Mouse (Mus musculus) liver, embryonic 13.5 days (tissue): ENCODE measurements around the gene Thumpd3. TPM values are rescaled to one million over a fixed set of nuclear protein-coding genes. Genes with fewer than 3 reads are reported as not detected.

Experiments
- ATAC-seq: fragments of 200-750 bp; cut with Nextera tagmentation; 2 replicates; pipeline ENCODE4 v1.8.0; 2017; ENCODE audit warnings: low read depth, mild to moderate bottlenecking, moderate number of reproducible peaks, moderate library complexity
- DNase-seq: peaks from one replicate; pipeline ENCODE4 v3.0.0; 2022
- H3K27ac ChIP-seq: fragments of 300-500 bp; sonication (generic); 2 replicates; pipeline ENCODE4 v1.5.1; 2015; ENCODE audit warnings: moderate library complexity, mild to moderate bottlenecking, inconsistent platforms
- H3K27me3 ChIP-seq: fragments of 300-500 bp; sonication (generic); 2 replicates; pipeline ENCODE4 v1.6.1; 2015; ENCODE audit warnings: mild to moderate bottlenecking, inconsistent platforms
- H3K36me3 ChIP-seq: fragments of 300-500 bp; sonication (generic); 2 replicates; pipeline ENCODE4 v1.6.1; 2015; ENCODE audit warnings: mild to moderate bottlenecking, inconsistent platforms
- H3K4me1 ChIP-seq: fragments of 300-500 bp; sonication (generic); replicated peaks from 2 replicates; pipeline ENCODE4 v1.6.1; 2015; ENCODE audit warnings: inconsistent platforms
- H3K4me2 ChIP-seq: fragments of 300-500 bp; sonication (generic); 2 replicates; pipeline ENCODE4 v1.6.1; 2015; ENCODE audit warnings: inconsistent platforms, mild to moderate bottlenecking, moderate library complexity
- H3K4me3 ChIP-seq: fragments of 300-500 bp; sonication (generic); replicated peaks from 2 replicates; pipeline ENCODE4 v1.5.1; 2015; ENCODE audit warnings: mild to moderate bottlenecking, inconsistent platforms
- H3K9ac ChIP-seq: fragments of 300-500 bp; sonication (generic); 2 replicates; pipeline ENCODE4 v1.6.1; 2015; ENCODE audit warnings: mild to moderate bottlenecking, inconsistent platforms
- H3K9me3 ChIP-seq: fragments of 300-500 bp; sonication (generic); replicated peaks from 2 replicates; pipeline ENCODE4 v1.6.1; 2016; ENCODE audit warnings: inconsistent platforms
- WGBS: fragments of 180-500 bp; shearing (Covaris S2); methylation state at CpG from one replicate; pipeline ENCODE4 v1.1.7; 2015; ENCODE audit not compliant: insufficient replicate concordance; 5-methylcytosine and 5-hydroxymethylcytosine counted together
- polyA plus RNA-seq: library from polyadenylated mRNA; unstranded; fragments of >200 nt; fragmentation: Nextera tagmentation; extraction: Ambion mirVana; gene quantifications from 2 replicates; pipeline ENCODE4 v1.2.1, GENCODE M21; 2015

Thumpd3 gene
- polyA plus RNA-seq, 1 experiment from 2014 or later: 43.8 TPM

DNA sequence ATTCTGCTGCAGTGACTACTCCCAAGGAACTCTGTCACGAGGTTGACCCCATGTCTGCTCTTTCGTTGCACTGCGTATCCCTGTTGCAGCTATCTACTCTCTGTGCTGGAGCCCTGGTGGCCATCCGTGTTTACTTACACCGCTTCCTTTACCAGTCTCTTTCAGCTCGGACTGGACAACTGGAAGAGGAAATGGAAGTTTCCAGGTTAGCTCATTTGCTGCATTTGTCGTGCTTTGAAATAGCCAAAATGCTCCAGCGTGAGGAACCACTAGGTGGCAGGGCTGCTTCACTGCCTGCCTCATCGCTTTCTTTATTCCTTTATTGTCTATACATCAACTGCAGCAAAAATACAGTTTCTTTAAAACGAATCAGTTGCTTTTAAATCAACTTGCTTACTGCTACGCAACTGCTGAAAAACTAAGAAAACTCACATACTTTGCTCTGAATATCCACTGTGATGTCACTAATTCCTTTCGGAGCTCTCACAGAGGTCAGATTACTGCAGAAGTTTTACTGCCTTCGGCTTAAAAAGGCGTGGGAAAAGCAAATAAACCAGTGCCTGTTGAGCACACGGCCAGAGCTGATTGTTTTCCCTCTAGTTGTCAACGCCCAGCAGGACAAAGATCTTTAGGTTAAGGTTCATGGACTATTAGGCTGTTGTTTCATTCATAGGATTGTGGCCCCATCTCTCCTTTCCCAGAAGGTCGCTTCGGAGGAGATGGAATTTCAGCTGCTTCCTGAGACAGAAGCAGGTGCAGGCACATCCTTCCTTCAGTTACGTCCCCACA lies 7.9 kb upstream of the Thumpd3 start:
- ATAC-seq (no peak; the same call in 1 of the 2 replicates), DNase-seq (peak; percentile 37)
- H3K27ac ChIP-seq: peak overlapping the region; percentile 60

DNA sequence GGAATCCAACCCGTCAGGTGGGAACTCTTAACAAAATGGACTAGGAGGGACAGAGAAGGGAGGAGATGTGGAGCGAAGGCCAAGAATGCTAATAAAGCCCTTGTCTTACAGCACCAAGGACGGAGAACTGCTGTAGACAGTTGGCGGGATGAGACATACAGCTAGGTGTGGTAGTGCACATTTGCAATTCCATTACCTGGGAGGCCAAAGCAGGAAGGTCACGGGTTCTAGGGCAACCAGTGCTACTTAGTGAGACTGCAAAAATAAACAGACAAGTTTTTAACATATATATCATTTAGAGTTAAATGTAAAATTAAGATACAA lies 7.3 kb upstream of the Thumpd3 start:
- Histone ChIP-seq H3K4me1 (peaks cover 42% of the 10 kb centered on the region), H3K4me2 (peak overlapping the region; percentile 49), H3K9ac (no peak overlapping the region), H3K9me3 (no peaks in the 10 kb centered on the region), H3K27me3 (no peaks in the 10 kb centered on the region), H3K27ac (peak overlapping the region; percentile 60), H3K36me3 (no peaks in the 10 kb centered on the region), H3K4me3 (0 out of 2 replicates have a peak overlapping the region, but pooled peaks have one; percentile 1)
- WGBS: 64% methylated on average over 5 of the region's 5 CpGs
- DNase-seq (no peak), ATAC-seq (no peak)

More for the DNA sequence above, 7.9 kb upstream of the Thumpd3 start:
- WGBS: 17% methylated on average over 19 of the region's 19 CpGs
- Histone ChIP-seq H3K4me2 (peak overlapping the region; percentile 49), H3K9me3 (no peaks in the 10 kb centered on the region), H3K4me1 (peaks cover 36% of the 10 kb centered on the region), H3K4me3 (peak overlapping the region; percentile 1; the same call in 1 of the 2 replicates), H3K36me3 (no peaks in the 10 kb centered on the region), H3K9ac (peak overlapping the region; percentile 36; the same call in 1 of the 2 replicates), H3K27me3 (no peaks in the 10 kb centered on the region)

DNA sequence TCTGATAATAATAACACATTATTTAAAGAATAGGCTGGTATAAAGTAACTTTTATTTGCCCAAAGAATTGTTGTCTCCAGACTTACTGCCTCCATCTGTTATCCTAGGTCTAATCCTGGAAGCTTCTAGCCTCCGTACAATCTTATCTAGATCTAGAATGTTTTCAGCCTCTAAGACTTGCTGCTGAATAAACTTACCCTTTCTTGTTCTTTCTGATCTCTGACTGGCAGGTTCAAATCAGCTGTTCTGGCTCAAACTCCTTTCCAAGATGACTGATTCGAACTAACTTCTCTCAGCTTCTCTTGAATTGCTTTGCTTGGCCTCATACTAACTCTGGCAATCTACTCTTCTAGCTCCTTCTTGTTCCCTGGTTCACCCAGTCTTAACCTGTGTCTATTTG lies 5.7 kb upstream of the Thumpd3 start:
- Histone ChIP-seq H3K27ac (peak overlapping the region; percentile 83), H3K27me3 (no peaks in the 10 kb centered on the region), H3K4me3 (no peak overlapping the region), H3K9ac (no peak overlapping the region), H3K4me1 (peaks cover 56% of the 10 kb centered on the region), H3K36me3 (no peaks in the 10 kb centered on the region), H3K4me2 (no peak overlapping the region), H3K9me3 (no peaks in the 10 kb centered on the region)
- no peak for ATAC-seq
- DNase-seq: no peak
- 54% methylated on average over 2 of the region's 2 CpGs for WGBS

DNA sequence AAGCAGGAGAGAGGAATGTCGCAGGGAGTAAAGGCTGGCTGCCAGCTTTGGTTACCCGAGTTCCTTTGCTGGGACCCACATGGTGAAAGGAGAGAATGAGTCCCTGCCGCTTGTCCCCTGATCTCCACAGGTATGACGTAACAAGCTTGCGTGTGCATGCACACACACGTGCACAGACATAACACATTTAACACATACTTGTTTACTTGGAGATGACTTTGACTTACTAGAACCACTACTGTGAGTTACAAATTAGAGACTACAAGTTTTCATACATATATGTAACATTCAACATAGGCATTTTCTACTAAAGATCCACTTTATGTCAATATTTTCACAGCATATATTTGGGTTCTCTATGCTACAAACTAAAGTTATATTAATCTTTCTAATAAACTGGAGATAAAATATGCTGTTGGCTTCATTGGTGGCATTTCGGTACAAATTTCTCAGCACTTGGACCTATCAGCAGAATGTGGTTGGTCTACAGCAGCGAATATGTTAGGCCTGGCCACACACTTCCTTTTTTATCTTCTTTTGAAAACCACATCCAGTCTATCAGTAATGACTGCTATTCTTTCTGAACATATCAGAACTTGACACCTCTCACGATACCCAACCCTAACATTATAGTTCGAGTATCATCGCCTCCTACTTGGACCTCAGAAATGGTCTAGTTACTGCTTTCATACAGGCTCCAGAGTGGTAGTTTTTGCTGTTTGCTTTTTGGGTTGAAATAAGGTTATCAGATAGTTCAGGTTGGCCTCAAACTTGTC lies 4.6 kb upstream of the Thumpd3 start:
- Histone ChIP-seq H3K4me3 (no peak overlapping the region), H3K36me3 (no peaks in the 10 kb centered on the region), H3K27me3 (no peaks in the 10 kb centered on the region), H3K9me3 (no peaks in the 10 kb centered on the region), H3K4me2 (0 out of 2 replicates have a peak overlapping the region, but pooled peaks have one; percentile 11), H3K9ac (no peak overlapping the region), H3K27ac (peak overlapping the region; percentile 83), H3K4me1 (peaks cover 60% of the 10 kb centered on the region)
- ATAC-seq: peak; percentile 19
- no peak for DNase-seq
- 28% methylated on average over 11 of the region's 11 CpGs for WGBS

DNA sequence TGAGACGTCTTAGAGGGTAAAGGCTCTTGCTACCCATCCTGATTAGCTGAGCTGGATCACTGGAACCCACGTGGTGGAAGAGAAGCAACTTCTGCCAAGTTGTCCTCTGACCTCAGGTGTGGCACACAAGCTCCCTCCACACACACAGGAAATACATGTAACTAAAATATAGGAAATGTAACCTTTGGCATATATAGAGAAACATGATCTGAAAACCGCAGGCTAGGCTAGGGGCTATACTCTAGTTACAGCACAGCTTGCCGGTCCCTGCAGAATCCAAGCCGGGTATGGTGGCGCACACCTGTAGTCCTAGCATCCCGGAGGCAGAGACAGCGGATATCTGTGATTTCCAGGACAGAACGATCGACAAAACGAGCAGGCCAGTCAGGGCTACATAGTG lies 450 bp upstream of the Thumpd3 start:
- peaks cover 72% of the 10 kb centered on the region for H3K4me1 ChIP-seq
- H3K9ac ChIP-seq: peak overlapping the region; percentile 90
- WGBS: 1% methylated on average over 11 of the region's 11 CpGs
- peak overlapping the region; percentile 94 for H3K4me2 ChIP-seq
- H3K36me3 ChIP-seq: peaks cover 16% of the 10 kb centered on the region
- peak overlapping the region; percentile 94 for H3K27ac ChIP-seq
- H3K27me3 ChIP-seq: no peaks in the 10 kb centered on the region
- H3K9me3 ChIP-seq: no peaks in the 10 kb centered on the region
- ATAC-seq: peak; percentile 5
- peak overlapping the region; percentile 77 for H3K4me3 ChIP-seq
- no peak for DNase-seq

DNA sequence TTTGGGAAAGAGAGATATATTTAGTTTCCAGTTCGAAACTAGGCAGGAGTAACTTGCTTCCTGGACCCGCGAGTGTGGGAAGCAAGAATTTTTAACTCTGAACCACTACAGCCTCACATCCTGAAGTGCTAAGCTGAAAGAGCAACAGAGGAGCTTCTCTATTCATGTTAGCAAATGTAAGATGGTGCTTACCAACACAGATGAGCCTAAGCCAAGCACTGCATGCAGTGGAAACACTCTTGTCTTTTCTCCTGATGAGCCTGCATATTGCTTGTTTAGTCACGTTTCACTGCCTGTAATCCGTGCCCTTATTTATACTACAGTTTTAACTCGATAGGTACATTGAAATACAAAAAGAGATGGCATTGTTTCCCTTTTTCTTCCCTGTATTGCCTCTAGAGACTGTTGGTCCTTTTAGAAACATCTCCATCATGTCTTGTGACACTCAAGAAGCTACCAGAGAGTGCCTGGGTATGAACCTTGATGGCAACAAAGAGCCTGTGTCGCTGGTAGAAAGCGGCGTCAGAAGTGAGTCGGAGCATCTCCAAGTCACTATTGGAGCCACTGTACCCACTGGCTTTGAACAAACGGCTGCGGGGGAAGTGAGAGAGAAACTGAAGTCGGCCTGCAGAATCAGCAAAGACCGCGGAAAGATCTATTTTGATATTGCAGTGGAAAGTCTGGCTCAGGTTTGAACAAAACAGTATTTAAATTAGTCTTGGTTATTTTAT lies 1.2 kb downstream of the Thumpd3 start:
- 18% methylated on average over 15 of the region's 15 CpGs for WGBS
- Histone ChIP-seq H3K27ac (peak overlapping the region; percentile 94), H3K4me2 (peak overlapping the region; percentile 94), H3K9ac (peak overlapping the region; percentile 90), H3K4me1 (peaks cover 57% of the 10 kb centered on the region), H3K4me3 (peak overlapping the region; percentile 77), H3K9me3 (no peaks in the 10 kb centered on the region), H3K36me3 (peaks cover 28% of the 10 kb centered on the region), H3K27me3 (no peaks in the 10 kb centered on the region)
- ATAC-seq: no peak
- DNase-seq: no peak

DNA sequence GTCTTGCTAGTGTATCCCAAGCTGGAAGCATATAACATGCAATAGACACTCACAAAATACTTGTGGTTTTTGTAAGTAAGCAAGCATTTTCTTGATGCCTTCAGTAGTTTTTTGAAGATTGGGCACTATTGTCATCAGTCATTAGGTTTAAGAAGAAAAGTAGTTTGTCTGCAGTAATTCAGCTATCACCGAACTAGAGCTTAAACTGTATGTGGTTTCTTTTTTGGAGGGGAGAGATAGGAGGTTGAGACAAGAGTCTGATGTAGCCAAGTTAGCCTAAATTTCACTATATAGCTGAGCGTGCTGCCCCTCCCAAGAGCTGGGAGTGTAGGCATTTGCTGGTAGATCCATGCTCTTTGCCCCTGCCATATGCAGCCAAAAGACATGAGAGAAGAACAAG lies 2.3 kb downstream of the Thumpd3 start:
- DNase-seq (no peak), ATAC-seq (no peak)
- no peaks in the 10 kb centered on the region for H3K27me3 ChIP-seq
- no peaks in the 10 kb centered on the region for H3K9me3 ChIP-seq
- H3K9ac ChIP-seq: peak overlapping the region; percentile 90
- H3K4me3 ChIP-seq: peak overlapping the region; percentile 77
- H3K4me2 ChIP-seq: peak overlapping the region; percentile 94
- H3K27ac ChIP-seq: peak overlapping the region; percentile 55
- peaks cover 57% of the 10 kb centered on the region for H3K4me1 ChIP-seq
- peaks cover 36% of the 10 kb centered on the region for H3K36me3 ChIP-seq
- 47% methylated on average over 2 of the region's 2 CpGs for WGBS

DNA sequence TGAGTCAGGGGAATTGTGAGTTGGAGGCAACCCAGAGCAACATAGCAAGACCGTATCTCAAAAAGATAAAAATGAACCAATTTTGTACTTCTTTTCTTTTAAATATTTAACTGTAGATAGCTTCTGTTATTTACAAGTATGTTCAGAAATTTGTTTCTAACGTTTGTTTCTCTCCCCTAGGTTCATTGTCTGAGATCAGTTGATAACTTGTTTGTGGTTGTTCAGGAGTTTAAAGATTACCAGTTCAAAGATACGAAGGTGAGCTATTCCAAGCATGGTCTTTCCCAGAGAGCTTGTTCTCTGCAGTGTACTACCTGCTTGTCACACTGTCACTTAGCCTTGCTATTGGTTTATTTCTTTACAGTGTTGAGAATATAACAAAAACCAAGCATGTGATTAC lies 3.1 kb downstream of the Thumpd3 start:
- Histone ChIP-seq H3K9me3 (no peaks in the 10 kb centered on the region), H3K9ac (peak overlapping the region; percentile 90; the same call in 1 of the 2 replicates), H3K27ac (peak overlapping the region; percentile 50), H3K4me2 (peak overlapping the region; percentile 94), H3K4me3 (peak overlapping the region; percentile 77; the same call in 1 of the 2 replicates), H3K36me3 (peaks cover 44% of the 10 kb centered on the region), H3K27me3 (no peaks in the 10 kb centered on the region), H3K4me1 (peaks cover 52% of the 10 kb centered on the region)
- DNase-seq (no peak), ATAC-seq (no peak)
- WGBS: 38% methylated on average over 3 of the region's 3 CpGs

DNA sequence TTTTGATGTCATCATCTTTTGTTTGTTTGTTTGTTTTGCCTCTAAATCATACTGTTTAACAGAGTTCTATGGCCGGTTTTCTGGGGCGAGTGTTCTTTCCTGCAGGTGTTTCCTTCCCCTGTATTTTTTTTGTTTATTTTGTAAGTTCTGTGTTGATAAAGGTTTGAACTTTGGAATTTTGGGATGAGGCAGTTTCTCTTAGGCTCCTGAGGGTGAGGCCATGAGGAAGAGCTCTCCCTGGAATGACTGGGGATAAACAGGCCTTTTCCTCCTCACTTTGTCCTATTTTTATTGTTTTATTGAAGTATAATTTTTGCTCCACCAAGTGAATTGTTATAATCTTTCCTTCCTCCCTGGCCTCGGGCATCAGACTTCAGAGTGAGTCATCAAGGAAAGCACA lies 6.9 kb downstream of the Thumpd3 start:
- DNase-seq (no peak), ATAC-seq (no peak)
- Histone ChIP-seq H3K9me3 (no peaks in the 10 kb centered on the region), H3K36me3 (peaks cover 73% of the 10 kb centered on the region), H3K27me3 (no peaks in the 10 kb centered on the region), H3K4me3 (no peak overlapping the region), H3K4me2 (no peak overlapping the region), H3K9ac (no peak overlapping the region), H3K27ac (no peak overlapping the region), H3K4me1 (peaks cover 31% of the 10 kb centered on the region)
- WGBS: 55% methylated on average over 3 of the region's 3 CpGs

DNA sequence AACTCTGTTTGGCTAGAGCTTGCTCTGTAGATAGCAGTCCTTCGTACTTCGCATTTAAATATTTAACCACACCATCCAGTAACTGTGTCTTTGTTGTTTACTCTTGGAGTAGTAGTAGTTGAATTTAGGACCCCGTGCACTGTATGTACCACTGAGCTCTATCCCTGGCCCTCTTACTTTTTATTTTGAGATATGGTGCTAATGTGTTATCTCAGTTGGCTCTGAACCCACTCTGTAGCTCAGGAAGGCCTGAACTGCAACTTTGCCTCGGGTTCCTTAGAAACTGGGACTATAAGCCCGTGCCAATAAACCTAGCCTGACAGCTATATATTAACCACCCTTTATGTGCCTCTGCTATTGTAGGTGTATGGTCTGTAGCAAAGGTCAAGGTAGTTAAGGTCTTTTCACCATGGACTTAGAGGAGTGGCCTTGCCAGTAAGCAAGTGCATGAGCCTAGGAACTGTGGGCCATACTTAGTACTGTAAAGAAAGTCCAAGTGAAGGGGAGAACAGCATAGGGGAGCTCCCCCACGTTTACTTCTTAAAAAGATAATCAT lies 8.6 kb downstream of the Thumpd3 start:
- no peak overlapping the region for H3K4me2 ChIP-seq
- DNase-seq (no peak), ATAC-seq (no peak)
- H3K4me1 ChIP-seq: peaks cover 16% of the 10 kb centered on the region
- H3K27me3 ChIP-seq: no peaks in the 10 kb centered on the region
- no peaks in the 10 kb centered on the region for H3K9me3 ChIP-seq
- H3K9ac ChIP-seq: no peak overlapping the region
- WGBS: 81% methylated on average over 6 of the region's 6 CpGs
- no peak overlapping the region for H3K27ac ChIP-seq
- peaks cover 76% of the 10 kb centered on the region for H3K36me3 ChIP-seq
- no peak overlapping the region for H3K4me3 ChIP-seq
